Mouse (Mus musculus) spleen, adult 2 months (tissue): Measurements from ENCODE around the gene Pla2g4e.
A peak's percentile ranks its signal among the peaks of the same experiment; 100 is the strongest.

Source experiments
- CTCF ChIP-seq: fragments of 200-500 bp; IDR thresholded peaks from 2 replicates; pipeline ENCODE4 v1.5.1; 2011; ENCODE audit warnings: mild to moderate bottlenecking, inconsistent platforms; ENCODE audit not compliant: insufficient read depth, insufficient read length, insufficient replicate concordance; ENCODE audit errors: extremely low read depth
- POLR2A ChIP-seq: fragments of 200-500 bp; IDR thresholded peaks from 2 replicates; pipeline ENCODE4 v1.6.1; 2011; ENCODE audit warnings: low read depth, low read length, inconsistent platforms

- TF ChIP-seq CTCF, result peak; percentile 1; the same call in 1 of the 2 replicates
- TF ChIP-seq POLR2A, result no peak
Measured at GRCm38 (mm10) chr2:120158016-120158415, 87.1 kb downstream of the Pla2g4e start.
